Mouse (Mus musculus): ENCODE results near the gene Mthfr. TPM values are rescaled to one million over a fixed set of nuclear protein-coding genes. Genes with fewer than 3 reads are reported as not detected.

Gene Mthfr
- total and polyA plus RNA-seq, 2 experiments from 2014 or later: 7.9 to 34.5 TPM

GRCm38 (mm10) chr4:148087907-148088527 lies 49.1 kb downstream of the Mthfr start, which contains the start of gene Agtrap:
Gene Agtrap, minus strand, starts transcription at chr4:148088031.
- 4% methylated on average over 34 of the region's 34 CpGs for WGBS
- Histone ChIP-seq H3K9me3 (ENCODE audit: low read length) (no peaks in the 10 kb centered on the region), H3K4me1 (ENCODE audit: insufficient read depth) (peaks cover 5% of the 10 kb centered on the region; the same call in 1 of the 2 replicates), H3K4me2 (ENCODE audit: low read depth) (peak within 1 kb of the TSS; percentile 90), H3K36me3 (ENCODE audit: insufficient read depth) (no peaks in the 10 kb centered on the region), H3K27me3 (ENCODE audit: insufficient read depth, low read length) (no peaks in the 10 kb centered on the region), H3K27ac (ENCODE audit: low read depth, low read length) (peak within 1 kb of the TSS; percentile 57), H3K9ac (peak within 1 kb of the TSS; percentile 50), H3K4me3 (ENCODE audit: low read depth, low read length) (peak within 1 kb of the TSS; percentile 46)
- DNase-seq (peak; percentile 95), ATAC-seq (peak; percentile 97)
- no peak for TF ChIP-seq CTCF (IDR thresholded peaks at IDR 0.05; ENCODE audit: low read depth)

- no peak for TF ChIP-seq CTCF (IDR thresholded peaks at IDR 0.05; ENCODE audit: low read depth)
- Histone ChIP-seq H3K27me3 (ENCODE audit: insufficient read depth, low read length) (no peaks in the 10 kb centered on the region), H3K4me2 (ENCODE audit: low read depth) (no peak overlapping the region), H3K36me3 (ENCODE audit: insufficient read depth) (no peaks in the 10 kb centered on the region), H3K9me3 (ENCODE audit: low read length) (no peaks in the 10 kb centered on the region), H3K9ac (no peak overlapping the region), H3K27ac (ENCODE audit: low read depth, low read length) (no peak overlapping the region; the same call in 1 of the 2 replicates), H3K4me1 (ENCODE audit: insufficient read depth) (peaks cover 5% of the 10 kb centered on the region; the same call in 1 of the 2 replicates), H3K4me3 (ENCODE audit: low read depth, low read length) (no peak overlapping the region)
- no peak for ATAC-seq
- 59% methylated on average over 4 of the region's 4 CpGs for WGBS
- DNase-seq: no peak
Observed at GRCm38 (mm10) chr4:148089166-148089565, 50.3 kb downstream of the Mthfr start.

GRCm38 (mm10) chr4:148091181-148091580 lies 52.3 kb downstream of the Mthfr start:
- Histone ChIP-seq H3K9me3 (ENCODE audit: low read length) (no peaks in the 10 kb centered on the region), H3K36me3 (ENCODE audit: insufficient read depth) (no peaks in the 10 kb centered on the region), H3K9ac (no peak overlapping the region), H3K4me3 (ENCODE audit: low read depth, low read length) (no peak overlapping the region), H3K27me3 (ENCODE audit: insufficient read depth, low read length) (no peaks in the 10 kb centered on the region), H3K4me1 (ENCODE audit: insufficient read depth) (peaks cover 5% of the 10 kb centered on the region; the same call in 1 of the 2 replicates), H3K4me2 (ENCODE audit: low read depth) (no peak overlapping the region), H3K27ac (ENCODE audit: low read depth, low read length) (no peak overlapping the region)
- no peak for TF ChIP-seq CTCF (IDR thresholded peaks at IDR 0.05; ENCODE audit: low read depth)
- ATAC-seq (no peak), DNase-seq (no peak)
- 95% methylated on average over 1 of the region's 1 CpGs for WGBS

GRCm38 (mm10) chr4:148092551-148093271 lies 53.8 kb downstream of the Mthfr start:
- Histone ChIP-seq H3K9me3 (ENCODE audit: low read length) (no peaks in the 10 kb centered on the region), H3K4me3 (ENCODE audit: low read depth, low read length) (no peak overlapping the region), H3K4me1 (ENCODE audit: insufficient read depth) (peaks cover 5% of the 10 kb centered on the region; the same call in 1 of the 2 replicates), H3K27me3 (ENCODE audit: insufficient read depth, low read length) (no peaks in the 10 kb centered on the region), H3K36me3 (ENCODE audit: insufficient read depth) (no peaks in the 10 kb centered on the region), H3K27ac (ENCODE audit: low read depth, low read length) (no peak overlapping the region), H3K4me2 (ENCODE audit: low read depth) (no peak overlapping the region), H3K9ac (no peak overlapping the region)
- no peak for DNase-seq
- ATAC-seq: no peak
- 91% methylated on average over 11 of the region's 11 CpGs for WGBS
- TF ChIP-seq CTCF (IDR thresholded peaks at IDR 0.05; ENCODE audit: low read depth): no peak

GRCm38 (mm10) chr4:148094161-148094560 lies 55.3 kb downstream of the Mthfr start:
- ATAC-seq (0 out of 2 replicates have a peak, but pooled peaks have one; percentile 11), DNase-seq (no peak)
- H3K4me1 ChIP-seq (ENCODE audit: insufficient read depth): no peaks in the 10 kb centered on the region
- H3K27me3 ChIP-seq (ENCODE audit: insufficient read depth, low read length): no peaks in the 10 kb centered on the region
- no peak overlapping the region for H3K4me3 ChIP-seq (ENCODE audit: low read depth, low read length)
- no peak overlapping the region for H3K27ac ChIP-seq (ENCODE audit: low read depth, low read length)
- no peaks in the 10 kb centered on the region for H3K9me3 ChIP-seq (ENCODE audit: low read length)
- peak; percentile 32; the same call in 1 of the 2 replicates for TF ChIP-seq CTCF (IDR thresholded peaks at IDR 0.05; ENCODE audit: low read depth)
- no peak overlapping the region for H3K9ac ChIP-seq
- no peak overlapping the region for H3K4me2 ChIP-seq (ENCODE audit: low read depth)
- 69% methylated on average over 5 of the region's 5 CpGs for WGBS
- no peaks in the 10 kb centered on the region for H3K36me3 ChIP-seq (ENCODE audit: insufficient read depth)

- ATAC-seq: no peak
- H3K27me3 ChIP-seq (ENCODE audit: insufficient read depth, low read length): no peaks in the 10 kb centered on the region
- H3K4me2 ChIP-seq (ENCODE audit: low read depth): no peak overlapping the region
- no peak for TF ChIP-seq CTCF (IDR thresholded peaks at IDR 0.05; ENCODE audit: low read depth)
- H3K27ac ChIP-seq (ENCODE audit: low read depth, low read length): no peak overlapping the region
- 77% methylated on average over 4 of the region's 4 CpGs for whole genome bisulfite sequencing
- H3K4me3 ChIP-seq (ENCODE audit: low read depth, low read length): no peak overlapping the region
- no peaks in the 10 kb centered on the region for H3K4me1 ChIP-seq (ENCODE audit: insufficient read depth)
- 0 out of 2 replicates have a peak, but pooled peaks cover 4% of the 10 kb centered on the region for H3K36me3 ChIP-seq (ENCODE audit: insufficient read depth)
- H3K9me3 ChIP-seq (ENCODE audit: low read length): no peaks in the 10 kb centered on the region
- no peak for DNase-seq
- H3K9ac ChIP-seq: no peak overlapping the region
Observed at GRCm38 (mm10) chr4:148095081-148095480, 56.2 kb downstream of the Mthfr start.

GRCm38 (mm10) chr4:148097936-148098335 lies 59.1 kb downstream of the Mthfr start:
- Histone ChIP-seq H3K27ac (ENCODE audit: low read depth, low read length) (no peak overlapping the region), H3K9me3 (ENCODE audit: low read length) (no peaks in the 10 kb centered on the region), H3K4me3 (ENCODE audit: low read depth, low read length) (no peak overlapping the region), H3K27me3 (ENCODE audit: insufficient read depth, low read length) (no peaks in the 10 kb centered on the region), H3K4me1 (ENCODE audit: insufficient read depth) (peaks cover 5% of the 10 kb centered on the region; the same call in 1 of the 2 replicates), H3K9ac (no peak overlapping the region), H3K4me2 (ENCODE audit: low read depth) (no peak overlapping the region), H3K36me3 (ENCODE audit: insufficient read depth) (peaks cover 12% of the 10 kb centered on the region)
- DNase-seq: no peak
- WGBS: 67% methylated on average over 2 of the region's 2 CpGs
- ATAC-seq: no peak
- TF ChIP-seq CTCF (IDR thresholded peaks at IDR 0.05; ENCODE audit: low read depth): no peak

Data from forebrain, postnatal 0 days (tissue).